Mouse (Mus musculus) intestine, embryonic 15.5 days (tissue): Measurements from ENCODE around the gene Ccn6. TPM values are rescaled to one million over a fixed set of nuclear protein-coding genes. Genes with fewer than 3 reads are reported as not detected.

Experiments used
- ATAC-seq: fragments of 200-750 bp; cut with Nextera tagmentation; 2 replicates; pipeline ENCODE4 v1.8.0; 2017; ENCODE audit warnings: moderate TSS enrichment, moderate library complexity
- H3K27ac ChIP-seq: fragments of 300-500 bp; sonication (generic); 2 replicates; pipeline ENCODE4 v1.5.1; 2015; ENCODE audit warnings: mild to moderate bottlenecking, inconsistent platforms
- H3K27me3 ChIP-seq: fragments of 300-500 bp; sonication (generic); replicated peaks from 2 replicates; pipeline ENCODE4 v1.6.1; 2015; ENCODE audit warnings: inconsistent platforms
- H3K36me3 ChIP-seq: fragments of 300-500 bp; sonication (generic); 2 replicates; pipeline ENCODE4 v1.6.1; 2015; ENCODE audit warnings: inconsistent platforms
- H3K4me1 ChIP-seq: fragments of 300-500 bp; sonication (generic); replicated peaks from 2 replicates; pipeline ENCODE4 v1.6.1; 2015; ENCODE audit warnings: inconsistent platforms
- H3K4me2 ChIP-seq: fragments of 300-500 bp; sonication (generic); replicated peaks from 2 replicates; pipeline ENCODE4 v1.6.1; 2015; ENCODE audit warnings: mild to moderate bottlenecking, inconsistent platforms
- H3K4me3 ChIP-seq: fragments of 300-500 bp; sonication (generic); replicated peaks from 2 replicates; pipeline ENCODE4 v1.5.1; 2015; ENCODE audit warnings: inconsistent platforms
- H3K9ac ChIP-seq: fragments of 300-500 bp; sonication (generic); 2 replicates; pipeline ENCODE4 v1.6.1; 2015; ENCODE audit warnings: inconsistent platforms
- H3K9me3 ChIP-seq: fragments of 300-500 bp; sonication (generic); 2 replicates; pipeline ENCODE4 v1.6.1; 2016; ENCODE audit warnings: inconsistent platforms
- WGBS: fragments of 180-500 bp; shearing (Covaris S2); methylation state at CpG from one replicate; pipeline ENCODE4 v1.1.7; 2015; 5-methylcytosine and 5-hydroxymethylcytosine counted together
- polyA plus RNA-seq: library from polyadenylated mRNA; unstranded; fragments of >200 nt; fragmentation: Nextera tagmentation; extraction: Ambion mirVana; gene quantifications from 2 replicates; pipeline ENCODE4 v1.2.1, GENCODE M21; 2015

Gene Ccn6
- polyA plus RNA-seq, 1 experiment from 2014 or later = 0.24 TPM

DNA sequence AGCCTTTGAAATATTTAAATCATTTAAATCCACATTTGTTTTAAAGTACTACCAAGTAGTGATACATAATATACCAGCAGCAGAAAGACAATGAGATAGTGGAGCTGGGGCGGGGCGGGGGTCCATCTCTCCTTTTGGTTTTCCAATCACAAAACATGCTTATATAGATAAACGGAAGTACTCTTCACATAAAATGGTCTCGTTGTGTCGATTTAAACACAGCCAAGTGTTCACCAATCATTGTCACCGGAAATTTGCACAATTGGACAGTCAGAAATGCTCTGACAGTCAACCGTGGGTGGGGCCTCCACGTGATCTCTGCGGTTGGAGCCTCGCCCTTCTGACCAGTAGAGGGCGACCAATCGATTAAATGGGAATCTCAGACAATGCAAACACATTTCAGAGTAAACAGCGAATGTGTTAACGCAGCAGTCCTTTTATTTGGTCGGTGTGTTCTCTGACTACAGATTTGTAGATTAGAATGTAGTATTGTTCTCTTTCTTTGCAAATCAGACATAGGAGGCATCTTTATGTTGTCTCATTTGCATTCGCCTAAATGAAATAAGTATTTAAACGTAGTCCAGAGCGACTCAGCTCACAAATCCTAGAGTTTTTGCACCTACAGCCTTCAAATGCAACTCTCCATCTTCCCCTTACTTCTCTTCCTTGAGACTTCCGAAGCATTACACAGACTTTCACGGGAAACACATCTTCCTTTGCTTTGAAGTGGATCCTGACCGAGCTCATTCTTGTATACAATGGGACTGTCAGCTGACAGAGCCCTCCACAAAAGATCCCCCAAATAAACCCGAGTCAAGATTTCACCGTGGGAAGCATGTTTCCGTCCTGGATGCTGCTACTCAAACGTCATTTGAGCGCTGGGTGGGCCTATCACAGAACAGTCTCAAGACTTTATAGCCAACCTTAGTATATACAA lies 8.3 kb upstream of the Ccn6 start:
- ATAC-seq = peak; percentile 86
- Histone ChIP-seq H3K9ac (0 out of 2 replicates have a peak overlapping the region, but pooled peaks have one; percentile 27), H3K27ac (peak overlapping the region; percentile 84), H3K27me3 (no peaks in the 10 kb centered on the region), H3K4me1 (peaks cover 12% of the 10 kb centered on the region), H3K36me3 (no peaks in the 10 kb centered on the region), H3K4me2 (peak overlapping the region; percentile 73), H3K9me3 (no peaks in the 10 kb centered on the region), H3K4me3 (peak overlapping the region; percentile 44)
- 16% methylated on average over 26 of the region's 26 CpGs for WGBS

DNA sequence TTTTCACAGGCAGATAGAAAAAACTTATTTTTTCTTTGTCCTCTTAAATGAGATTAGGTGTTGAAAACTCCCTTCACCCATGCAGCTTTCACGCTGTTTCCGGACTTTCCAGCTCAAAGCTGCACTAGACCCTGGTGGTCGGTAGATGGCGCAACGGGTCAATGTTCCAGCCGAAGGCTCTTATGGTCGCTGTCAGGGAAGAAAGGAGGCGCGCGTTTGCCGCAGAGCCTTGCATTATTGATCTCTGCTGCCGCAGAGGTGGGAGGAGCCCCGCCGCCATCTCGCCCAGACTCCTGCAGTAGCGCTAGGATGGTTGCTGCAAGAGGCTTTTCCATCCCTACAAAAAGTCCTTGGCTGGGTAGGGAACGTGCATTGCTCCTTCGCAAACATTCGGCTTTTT lies 7.5 kb upstream of the Ccn6 start:
- Histone ChIP-seq H3K9me3 (no peaks in the 10 kb centered on the region), H3K4me2 (peak overlapping the region; percentile 73), H3K27ac (peak overlapping the region; percentile 84), H3K4me1 (peaks cover 12% of the 10 kb centered on the region), H3K4me3 (peak overlapping the region; percentile 44), H3K36me3 (no peaks in the 10 kb centered on the region), H3K9ac (0 out of 2 replicates have a peak overlapping the region, but pooled peaks have one; percentile 27), H3K27me3 (no peaks in the 10 kb centered on the region)
- ATAC-seq = peak; percentile 95
- under 1% methylated on average over 19 of the region's 19 CpGs for WGBS

DNA sequence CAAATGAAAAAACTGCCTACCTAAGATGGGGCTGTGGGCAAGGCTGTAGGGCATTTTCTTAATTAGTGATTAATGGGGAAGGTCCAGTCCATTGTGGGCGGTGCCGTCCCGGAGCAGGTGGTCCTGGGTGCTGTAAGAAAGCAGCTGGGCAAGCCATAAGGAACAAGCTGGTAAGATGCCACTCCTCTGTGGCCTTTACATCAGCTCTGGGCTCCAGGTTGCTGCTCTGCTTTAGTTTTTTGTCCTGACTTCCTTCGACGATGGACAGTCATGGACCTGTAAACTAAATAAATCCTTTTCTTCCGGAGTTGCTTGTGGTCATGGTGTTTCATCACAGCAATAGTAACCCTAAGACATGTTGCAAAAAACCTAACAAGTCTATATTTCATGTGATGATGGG lies 7.1 kb upstream of the Ccn6 start:
- H3K27me3 ChIP-seq = no peaks in the 10 kb centered on the region
- no peak overlapping the region for H3K27ac ChIP-seq
- H3K4me2 ChIP-seq = peak overlapping the region; percentile 41
- H3K36me3 ChIP-seq = no peaks in the 10 kb centered on the region
- no peak overlapping the region for H3K9ac ChIP-seq
- H3K4me3 ChIP-seq = no peak overlapping the region; the same call in 1 of the 2 replicates
- 11% methylated on average over 6 of the region's 6 CpGs for WGBS
- peak; percentile 9 for ATAC-seq
- H3K4me1 ChIP-seq = peaks cover 12% of the 10 kb centered on the region
- no peaks in the 10 kb centered on the region for H3K9me3 ChIP-seq

DNA sequence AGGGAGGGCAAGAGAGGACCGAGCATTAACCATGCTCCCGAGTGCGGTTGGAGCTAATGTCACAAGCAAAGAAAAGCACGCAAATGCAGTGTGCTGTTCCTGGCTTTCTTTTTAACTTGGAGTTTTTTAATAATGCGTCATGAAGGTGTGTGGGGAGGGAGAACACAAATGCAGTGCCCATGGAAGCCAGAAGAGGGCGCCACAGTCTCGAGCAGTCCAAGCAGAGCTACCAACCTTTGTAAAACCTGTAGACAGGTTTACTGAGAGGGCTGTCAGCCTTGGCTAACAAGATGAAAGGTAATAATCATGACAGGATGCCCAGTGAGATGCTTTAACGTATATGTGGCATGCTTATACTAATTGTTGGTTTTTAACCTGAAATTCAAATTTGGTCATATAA lies 6.6 kb upstream of the Ccn6 start:
- 0 out of 2 replicates have a peak overlapping the region, but pooled peaks have one; percentile 17 for H3K4me2 ChIP-seq
- peaks cover 12% of the 10 kb centered on the region for H3K4me1 ChIP-seq
- H3K9ac ChIP-seq = no peak overlapping the region
- H3K27ac ChIP-seq = no peak overlapping the region
- H3K27me3 ChIP-seq = no peaks in the 10 kb centered on the region
- no peak overlapping the region for H3K4me3 ChIP-seq
- no peaks in the 10 kb centered on the region for H3K36me3 ChIP-seq
- no peaks in the 10 kb centered on the region for H3K9me3 ChIP-seq
- peak; percentile 11; the same call in 1 of the 2 replicates for ATAC-seq
- WGBS = 11% methylated on average over 8 of the region's 8 CpGs

DNA sequence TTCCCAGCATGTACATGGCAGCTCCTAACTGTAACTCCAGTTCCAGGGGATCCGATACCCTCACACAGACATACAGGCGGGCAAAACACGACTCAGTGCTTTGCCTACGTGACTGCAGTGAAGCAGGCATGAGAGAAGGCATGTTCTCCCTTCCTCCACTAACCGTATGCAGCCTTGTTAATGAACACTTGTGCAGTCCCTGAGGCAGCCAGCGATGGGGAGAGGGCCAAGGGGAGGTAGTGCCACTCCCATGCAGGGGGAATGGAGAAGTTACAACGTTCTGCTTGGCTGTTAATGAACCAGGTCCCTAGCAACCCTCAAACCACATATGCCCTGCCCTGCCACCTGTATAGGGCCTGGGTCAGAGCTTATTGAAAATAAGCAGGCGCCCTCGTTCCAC lies 6.0 kb upstream of the Ccn6 start:
- Histone ChIP-seq H3K9ac (no peak overlapping the region), H3K36me3 (no peaks in the 10 kb centered on the region), H3K27me3 (no peaks in the 10 kb centered on the region), H3K4me2 (0 out of 2 replicates have a peak overlapping the region, but pooled peaks have one; percentile 17), H3K4me1 (peaks cover 9% of the 10 kb centered on the region), H3K27ac (no peak overlapping the region), H3K9me3 (no peaks in the 10 kb centered on the region), H3K4me3 (no peak overlapping the region)
- 59% methylated on average over 9 of the region's 9 CpGs for WGBS
- no peak for ATAC-seq

DNA sequence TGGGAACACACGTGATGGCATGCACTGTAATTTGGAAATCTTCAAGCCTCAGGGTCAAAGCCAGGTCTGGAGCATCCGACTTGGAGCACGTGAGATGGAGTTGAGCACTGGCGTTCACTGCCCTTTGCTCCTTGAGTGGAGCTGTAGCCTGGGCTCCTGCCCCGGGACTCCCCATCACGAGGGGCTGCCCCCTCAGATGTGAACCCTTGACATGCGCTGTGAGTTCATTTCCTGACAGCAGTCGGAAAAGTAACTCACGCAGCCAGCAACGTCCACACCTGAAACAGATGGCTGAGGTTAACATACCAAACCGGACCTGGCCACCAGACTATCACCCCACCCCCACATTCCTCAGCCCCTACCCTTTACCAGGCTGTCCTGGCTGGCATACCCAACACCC lies 4.0 kb upstream of the Ccn6 start:
- Histone ChIP-seq H3K36me3 (no peaks in the 10 kb centered on the region), H3K9ac (no peak overlapping the region), H3K4me1 (peaks cover 8% of the 10 kb centered on the region), H3K9me3 (no peaks in the 10 kb centered on the region), H3K27ac (no peak overlapping the region), H3K4me2 (no peak overlapping the region), H3K27me3 (no peaks in the 10 kb centered on the region), H3K4me3 (no peak overlapping the region)
- 75% methylated on average over 11 of the region's 11 CpGs for WGBS
- no peak for ATAC-seq

DNA sequence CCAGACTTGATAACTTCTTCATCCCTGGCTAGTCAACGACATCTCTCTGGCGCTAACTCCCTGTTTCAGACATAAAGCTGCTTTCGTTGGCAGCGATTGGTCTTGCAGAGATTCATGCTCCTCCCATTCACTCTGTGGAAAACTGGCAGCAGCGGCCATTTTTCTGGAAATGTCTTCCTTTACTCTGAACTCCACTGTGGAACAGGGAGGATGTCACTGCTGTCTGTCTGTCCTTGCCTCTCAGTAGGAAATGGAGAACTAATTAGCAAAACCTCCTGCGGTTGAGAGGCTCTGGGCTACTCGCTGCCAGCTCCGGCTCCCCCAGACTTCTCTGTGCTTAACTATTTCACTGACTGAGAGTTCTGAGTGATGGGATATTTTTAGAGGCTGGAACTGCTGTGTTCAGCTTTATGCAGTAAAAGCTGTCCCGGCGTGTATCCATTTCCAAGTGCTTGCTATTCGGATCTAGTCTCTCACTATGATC lies 2.1 kb upstream of the Ccn6 start:
- Histone ChIP-seq H3K4me1 (peaks cover 8% of the 10 kb centered on the region; the same call in 1 of the 2 replicates), H3K9me3 (no peaks in the 10 kb centered on the region), H3K36me3 (no peaks in the 10 kb centered on the region), H3K9ac (peak overlapping the region; percentile 16; the same call in 1 of the 2 replicates), H3K4me3 (no peak overlapping the region), H3K4me2 (peak overlapping the region; percentile 39; the same call in 1 of the 2 replicates), H3K27me3 (no peaks in the 10 kb centered on the region), H3K27ac (peak overlapping the region; percentile 51; the same call in 1 of the 2 replicates)
- ATAC-seq = no peak
- WGBS = 27% methylated on average over 11 of the region's 11 CpGs

DNA sequence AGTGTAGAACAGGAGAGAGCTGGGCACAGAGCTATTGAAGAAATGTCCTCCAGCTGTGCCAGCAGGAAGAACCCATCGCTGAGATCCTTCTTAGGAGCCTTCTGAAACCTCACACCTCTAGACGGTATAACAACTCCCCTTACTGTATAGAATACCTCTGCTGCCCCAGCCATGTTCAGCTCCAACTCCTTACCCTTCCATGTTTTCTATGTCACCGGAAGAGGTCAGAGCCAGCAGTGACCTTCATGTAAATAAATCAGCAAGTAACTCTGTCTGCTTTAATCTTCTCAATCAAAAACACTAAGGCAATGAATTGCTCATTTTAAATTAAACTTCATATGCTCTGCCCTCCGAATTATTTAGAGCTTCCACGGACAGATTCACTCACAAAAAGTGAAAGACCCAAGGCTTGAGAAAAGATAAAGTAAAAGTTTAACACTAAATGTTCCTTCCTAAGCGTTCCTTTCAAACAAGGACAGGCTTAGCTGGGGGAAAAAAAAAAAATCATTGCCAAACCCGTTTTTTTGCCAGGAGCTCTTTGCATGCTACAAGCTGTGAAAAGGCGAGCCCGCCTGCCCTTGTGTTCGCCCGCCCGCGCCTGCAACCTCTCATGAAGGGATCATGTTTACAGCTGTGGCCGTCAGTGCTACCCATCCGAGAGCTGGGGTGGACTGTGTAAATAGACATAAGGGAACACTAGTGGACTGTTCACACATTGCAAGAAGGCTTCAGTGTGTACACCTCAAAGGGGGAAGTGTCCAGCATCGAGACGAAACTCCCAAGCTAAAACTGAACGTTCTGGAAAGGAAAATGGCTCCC lies 719 bp downstream of the Ccn6 start:
- peak overlapping the region; percentile 36 for H3K4me2 ChIP-seq
- 26% methylated on average over 18 of the region's 18 CpGs for WGBS
- no peak overlapping the region for H3K9ac ChIP-seq
- H3K4me3 ChIP-seq = no peak overlapping the region
- no peak for ATAC-seq
- no peaks in the 10 kb centered on the region for H3K9me3 ChIP-seq
- H3K4me1 ChIP-seq = peaks cover 8% of the 10 kb centered on the region; the same call in 1 of the 2 replicates
- H3K27me3 ChIP-seq = no peaks in the 10 kb centered on the region
- no peaks in the 10 kb centered on the region for H3K36me3 ChIP-seq
- H3K27ac ChIP-seq = no peak overlapping the region

DNA sequence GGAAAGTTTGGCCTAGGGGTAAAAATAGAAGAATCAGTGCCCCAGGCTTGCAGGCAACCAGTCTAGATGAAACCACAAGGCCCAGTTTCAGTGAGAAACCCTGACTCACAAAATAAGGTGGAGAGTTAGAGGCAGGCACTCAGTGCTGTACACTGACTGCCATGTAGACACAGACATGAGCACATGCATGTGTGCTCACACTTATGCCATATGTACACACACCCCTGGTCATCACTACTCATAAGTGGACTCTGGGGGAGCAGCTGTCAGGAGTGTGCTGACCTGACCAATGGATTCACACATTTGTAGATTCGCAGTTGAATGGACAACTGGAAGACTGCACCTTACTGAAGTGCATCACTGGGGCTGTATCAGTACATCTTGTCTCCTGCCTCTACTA lies 2.2 kb downstream of the Ccn6 start:
- no peak for ATAC-seq
- no peaks in the 10 kb centered on the region for H3K27me3 ChIP-seq
- H3K4me3 ChIP-seq = no peak overlapping the region
- H3K27ac ChIP-seq = no peak overlapping the region
- H3K9ac ChIP-seq = no peak overlapping the region
- H3K9me3 ChIP-seq = no peaks in the 10 kb centered on the region
- no peak overlapping the region for H3K4me2 ChIP-seq
- 94% methylated on average over 1 of the region's 1 CpGs for WGBS
- H3K36me3 ChIP-seq = no peaks in the 10 kb centered on the region
- H3K4me1 ChIP-seq = peaks cover 8% of the 10 kb centered on the region; the same call in 1 of the 2 replicates

DNA sequence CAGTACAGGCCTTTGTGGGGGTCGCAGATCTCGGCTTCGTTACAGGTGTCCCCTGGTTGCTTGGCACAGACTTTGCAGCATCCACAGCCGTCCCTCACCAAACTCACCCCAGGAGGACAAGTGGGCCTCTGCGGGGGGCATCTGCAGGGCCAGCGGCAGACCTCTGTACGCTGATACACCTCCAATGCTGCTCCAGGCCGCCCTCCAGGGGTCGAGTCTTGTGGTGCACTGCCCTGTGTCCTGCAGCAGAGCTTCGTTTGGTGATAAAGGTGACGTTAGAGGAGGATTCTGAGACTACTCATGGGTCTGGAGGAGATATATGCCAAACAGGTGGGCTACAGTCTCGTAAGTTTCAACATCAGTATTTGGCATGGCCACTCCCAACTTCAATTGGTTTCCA lies 5.3 kb downstream of the Ccn6 start:
- no peaks in the 10 kb centered on the region for H3K27me3 ChIP-seq
- H3K4me1 ChIP-seq = peaks cover 6% of the 10 kb centered on the region; the same call in 1 of the 2 replicates
- no peaks in the 10 kb centered on the region for H3K36me3 ChIP-seq
- H3K9me3 ChIP-seq = no peaks in the 10 kb centered on the region
- H3K27ac ChIP-seq = no peak overlapping the region
- no peak overlapping the region for H3K4me2 ChIP-seq
- H3K9ac ChIP-seq = no peak overlapping the region
- no peak overlapping the region for H3K4me3 ChIP-seq
- 60% methylated on average over 12 of the region's 12 CpGs for WGBS
- no peak for ATAC-seq

DNA sequence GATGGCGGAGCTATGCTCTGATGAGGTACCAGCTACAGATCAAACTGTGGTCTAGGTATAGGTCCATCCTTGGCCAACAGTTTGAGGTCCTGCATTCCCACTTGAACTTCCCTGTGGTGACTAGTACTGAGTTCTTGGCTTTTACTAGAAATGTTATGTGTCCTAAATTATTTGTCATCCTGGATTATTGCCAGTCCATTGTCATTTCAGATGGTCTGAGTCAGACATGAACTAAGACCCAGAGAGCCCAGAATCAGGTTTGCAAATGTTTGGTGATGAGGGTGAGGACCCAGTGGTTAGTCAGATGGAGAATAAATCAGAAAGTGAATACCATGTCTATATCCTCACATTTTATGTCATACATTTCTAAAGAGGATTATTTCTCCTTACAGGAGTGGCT lies 6.3 kb downstream of the Ccn6 start:
- no peak overlapping the region for H3K27ac ChIP-seq
- ATAC-seq = no peak
- WGBS = 94% methylated on average over 1 of the region's 1 CpGs
- H3K4me2 ChIP-seq = no peak overlapping the region
- H3K9ac ChIP-seq = no peak overlapping the region
- no peak overlapping the region for H3K4me3 ChIP-seq
- H3K27me3 ChIP-seq = no peaks in the 10 kb centered on the region
- H3K36me3 ChIP-seq = no peaks in the 10 kb centered on the region
- H3K9me3 ChIP-seq = no peaks in the 10 kb centered on the region
- no peaks in the 10 kb centered on the region for H3K4me1 ChIP-seq

DNA sequence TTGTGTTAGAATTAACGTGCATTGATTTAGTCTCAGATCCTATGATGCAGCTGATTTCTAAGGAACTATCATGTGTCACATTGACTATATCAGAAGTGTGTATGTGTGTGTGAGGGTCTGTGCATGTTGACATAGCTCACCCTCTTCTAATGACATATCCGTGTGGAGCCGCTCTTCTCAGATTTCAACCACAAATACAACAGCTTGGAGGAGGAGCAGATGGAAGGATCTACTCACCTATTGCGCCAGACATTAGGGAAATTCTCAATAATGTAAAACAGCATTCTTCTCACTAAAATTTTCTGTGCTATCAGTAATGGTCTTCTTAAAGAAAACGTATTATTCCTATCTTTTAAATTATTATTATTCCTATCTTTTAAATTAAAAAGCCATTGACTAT lies 6.9 kb downstream of the Ccn6 start:
- Histone ChIP-seq H3K27ac (no peak overlapping the region), H3K4me2 (no peak overlapping the region), H3K9me3 (no peaks in the 10 kb centered on the region), H3K4me1 (no peaks in the 10 kb centered on the region), H3K36me3 (no peaks in the 10 kb centered on the region), H3K4me3 (no peak overlapping the region), H3K27me3 (no peaks in the 10 kb centered on the region), H3K9ac (no peak overlapping the region)
- ATAC-seq = no peak
- 82% methylated on average over 5 of the region's 5 CpGs for WGBS
